Mouse (Mus musculus) heart, adult 11 months (tissue): Measurements from ENCODE around the gene Amtn.
"Not testable (repeated sequence)": the region's sequence is repeated elsewhere in the genome, so short reads cannot be mapped to it uniquely, and the experiment has no call there.

Experiments
- DNase-seq: peaks from one replicate; pipeline ENCODE4 v3.0.0; 2022

Amtn gene

GRCm38 (mm10) chr5:88375808-88376207 lies at the start of gene Amtn:
TSS of gene Amtn (plus strand) at chr5:88376108.
- DNase-seq: no peak

GRCm38 (mm10) chr5:88348533-88348932 lies 27.4 kb upstream of the Amtn start:
- not testable (repeated sequence) for DNase-seq

GRCm38 (mm10) chr5:88364768-88365167 lies 11.1 kb upstream of the Amtn start:
- DNase-seq: no peak

GRCm38 (mm10) chr5:88366886-88367285 lies 9.0 kb upstream of the Amtn start:
- peak; percentile 64 for DNase-seq

- DNase-seq: peak; percentile 31
Observed at GRCm38 (mm10) chr5:88370578-88371232, 5.2 kb upstream of the Amtn start.

GRCm38 (mm10) chr5:88372563-88372962 lies 3.3 kb upstream of the Amtn start:
- peak; percentile 55 for DNase-seq

GRCm38 (mm10) chr5:88391960-88392359 lies 16.1 kb downstream of the Amtn start:
- DNase-seq: not testable (repeated sequence)

- peak; percentile 57 for DNase-seq
Observed at GRCm38 (mm10) chr5:88398581-88398980, 22.7 kb downstream of the Amtn start.

- DNase-seq: peak; percentile 74
Observed at GRCm38 (mm10) chr5:88399849-88400248, 23.9 kb downstream of the Amtn start.

GRCm38 (mm10) chr5:88401464-88401863 lies 25.6 kb downstream of the Amtn start:
- no peak for DNase-seq

GRCm38 (mm10) chr5:88420319-88421065 lies 44.6 kb downstream of the Amtn start:
- peak; percentile 50 for DNase-seq

- not testable (repeated sequence) for DNase-seq
Observed at GRCm38 (mm10) chr5:88424892-88425291, 49.0 kb downstream of the Amtn start.

- no peak for DNase-seq
Observed at GRCm38 (mm10) chr5:88426753-88427152, 50.8 kb downstream of the Amtn start.
